Mouse (Mus musculus) activated CD4-positive, CD25-positive, alpha-beta regulatory T cell, adult 4 months (primary cell): Measurements from ENCODE around the gene Adamts14. TPM values are rescaled to one million over a fixed set of nuclear protein-coding genes. Genes with fewer than 3 reads are reported as not detected.

Source experiments
- ATAC-seq: one replicate; pipeline ENCODE4 v1.8.0; 2017
- polyA plus RNA-seq, 2 experiments: library from polyadenylated mRNA; unstranded; fragments of 100-300 nt; shearing (Covaris generic); gene quantifications; one replicate each; pipeline ENCODE4 v1.2.1; 2017

Adamts14 gene
- polyA plus RNA-seq, 2 experiments from 2014 or later: not detected

DNA sequence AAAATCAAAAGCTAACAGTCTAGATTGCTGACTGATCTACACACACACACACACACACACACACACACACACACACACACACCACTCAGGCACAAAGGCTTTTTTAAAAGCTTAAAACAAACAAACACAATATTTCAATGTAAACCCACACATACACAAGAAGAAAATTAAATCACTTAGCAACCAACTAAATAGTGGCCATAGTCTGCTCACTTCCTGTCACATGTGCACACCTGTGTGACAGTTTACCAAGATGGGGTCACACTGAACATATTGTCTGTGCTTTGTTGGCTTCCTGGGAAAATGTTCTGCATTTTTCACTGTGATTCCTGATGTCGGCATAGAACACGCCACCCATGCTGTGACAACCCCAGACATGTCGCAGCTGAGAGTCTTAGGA is 41.5 kb downstream of the Adamts14 start:
- no peak for ATAC-seq

GRCm38 (mm10) chr10:61226784-61227396 is 46.3 kb downstream of the Adamts14 start:
- ATAC-seq: no peak

- no peak for ATAC-seq
Observed at GRCm38 (mm10) chr10:61225694-61226093, 47.5 kb downstream of the Adamts14 start.

DNA sequence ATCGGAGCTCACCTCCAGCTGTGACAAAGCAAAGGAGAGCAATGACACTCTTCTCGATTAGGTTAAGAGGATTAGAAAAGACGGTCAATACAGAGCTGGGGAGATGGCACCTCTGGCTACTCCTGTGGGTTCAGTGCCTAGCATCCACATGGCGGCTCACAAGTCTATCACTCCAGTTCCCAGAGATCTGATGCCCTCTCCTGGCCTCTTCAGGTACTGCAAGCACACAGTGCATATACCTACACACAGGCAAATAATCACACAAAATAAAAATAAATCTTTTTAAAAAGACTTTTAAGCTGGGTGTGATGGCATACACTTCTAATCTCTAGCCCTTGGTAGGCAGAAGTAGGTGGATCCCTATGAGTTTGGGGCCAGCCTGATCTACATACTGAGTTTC is 53.9 kb downstream of the Adamts14 start:
- no peak for ATAC-seq

DNA sequence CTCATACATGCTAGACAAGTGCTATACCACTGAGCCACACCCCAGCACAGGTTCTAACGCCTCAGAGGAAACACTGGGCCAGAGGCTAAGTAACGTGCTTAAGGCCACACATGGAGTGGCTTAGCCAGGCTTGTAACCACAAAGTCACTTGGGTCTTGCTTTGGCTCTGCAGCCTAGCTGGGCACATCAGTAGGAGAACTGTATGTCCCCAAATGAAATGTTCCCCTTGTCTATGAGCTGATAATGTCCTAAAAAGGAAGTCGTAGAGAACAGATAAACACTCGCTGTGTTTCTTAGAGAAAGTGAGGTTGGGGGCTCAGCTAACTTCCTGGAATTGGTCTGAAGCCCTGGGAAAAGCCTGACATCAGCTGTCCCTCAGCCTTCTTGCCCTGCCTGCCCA is 57.1 kb downstream of the Adamts14 start:
- no peak for ATAC-seq

GRCm38 (mm10) chr10:61215658-61216057 is 57.6 kb downstream of the Adamts14 start:
- no peak for ATAC-seq

DNA sequence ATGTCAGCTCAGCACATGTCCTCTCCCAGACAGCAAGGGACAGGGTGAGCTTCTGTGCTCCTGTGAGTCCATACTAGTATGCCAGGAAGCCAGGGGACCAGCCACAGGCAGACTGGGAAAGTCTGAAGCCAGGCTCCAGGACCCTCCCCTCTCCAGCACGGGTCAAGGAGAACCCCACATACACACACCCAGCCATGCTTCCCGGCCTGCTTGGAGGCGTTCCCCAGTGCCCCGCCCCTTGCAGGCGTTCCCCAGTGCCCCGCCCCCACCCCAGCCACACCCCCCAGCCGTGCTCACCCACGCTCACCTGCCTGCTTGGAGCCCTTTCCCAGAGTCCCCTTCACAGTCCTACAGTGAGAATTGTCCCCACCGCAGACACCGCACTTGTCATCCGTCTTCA is 60.4 kb downstream of the Adamts14 start:
- no peak for ATAC-seq

- ATAC-seq: peak; percentile 36
Observed at GRCm38 (mm10) chr10:61211743-61212142, 61.5 kb downstream of the Adamts14 start.

DNA sequence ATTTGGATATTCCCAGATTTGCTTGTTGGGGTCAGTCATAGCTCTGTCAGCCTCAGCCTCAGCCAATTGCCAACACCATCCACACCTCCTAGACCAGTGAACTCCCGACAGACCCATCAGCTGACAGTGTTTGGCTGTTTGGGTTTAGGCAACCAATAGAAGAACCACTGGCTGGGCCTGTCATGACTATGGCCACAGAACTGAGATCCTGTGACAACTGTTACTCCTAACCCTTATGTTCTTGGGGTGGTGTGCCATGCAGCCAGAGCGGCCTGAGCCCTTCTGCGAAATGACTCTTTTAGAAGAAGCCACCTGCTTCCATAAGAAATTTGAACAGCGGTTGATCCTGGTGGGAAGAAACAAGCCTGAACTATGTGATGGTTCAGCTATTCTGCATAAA is 62.1 kb downstream of the Adamts14 start:
- ATAC-seq: no peak

GRCm38 (mm10) chr10:61208114-61208684 is 65.0 kb downstream of the Adamts14 start:
- ATAC-seq: no peak

GRCm38 (mm10) chr10:61203930-61204329 is 69.3 kb downstream of the Adamts14 start:
- ATAC-seq: no peak

- no peak for ATAC-seq
Observed at GRCm38 (mm10) chr10:61201596-61202318, 71.5 kb downstream of the Adamts14 start.

DNA sequence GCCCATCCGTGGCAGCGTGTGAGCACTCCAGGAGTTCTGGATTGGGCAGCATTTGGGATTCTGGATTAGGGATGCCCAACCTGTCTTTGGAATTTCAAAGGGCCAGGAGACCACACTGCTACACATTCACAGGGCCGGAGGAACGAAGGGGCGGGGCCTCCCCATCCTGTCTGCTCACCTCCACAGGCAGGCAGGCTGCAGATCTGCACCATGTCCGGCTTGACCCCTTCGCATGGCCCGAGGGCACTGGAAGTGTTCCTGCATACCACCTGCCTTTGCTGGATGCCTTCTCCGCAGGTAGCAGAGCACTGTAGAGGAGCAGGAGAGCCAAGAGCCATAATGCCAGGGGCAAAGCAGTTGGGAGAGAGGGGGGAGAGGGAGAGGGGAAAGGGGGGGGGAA is 72.2 kb downstream of the Adamts14 start:
- ATAC-seq: no peak

DNA sequence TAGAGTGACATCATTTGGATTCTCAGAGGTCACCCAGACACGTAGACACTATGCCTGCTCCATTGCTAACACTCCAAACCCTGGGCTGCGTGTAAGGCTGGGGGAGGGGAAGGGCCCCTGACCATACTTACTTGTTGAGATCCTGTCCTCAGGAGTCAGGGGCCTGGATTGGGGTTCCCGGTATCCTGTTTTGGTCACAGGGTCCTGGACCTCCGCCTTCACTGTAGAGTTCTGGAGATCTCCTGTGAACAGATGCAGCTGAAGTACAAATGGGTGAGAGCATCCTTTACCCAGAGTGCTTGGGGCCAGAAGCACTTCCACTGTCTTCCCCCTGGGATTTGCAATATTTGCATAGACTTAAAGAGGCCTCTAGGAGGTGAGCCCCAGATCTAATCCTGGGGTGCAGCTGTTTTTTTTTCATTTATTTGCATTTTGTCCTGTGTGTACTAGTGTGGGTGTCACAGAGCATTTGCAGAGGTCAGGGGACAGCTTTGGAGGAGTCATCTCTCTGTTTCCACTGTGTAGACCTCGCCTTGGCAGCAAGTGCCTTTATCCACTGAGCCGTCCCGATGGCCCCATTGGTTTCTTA is 72.9 kb downstream of the Adamts14 start:
- no peak for ATAC-seq

- peak; percentile 23 for ATAC-seq
Observed at GRCm38 (mm10) chr10:61199566-61200213, 73.5 kb downstream of the Adamts14 start.

DNA sequence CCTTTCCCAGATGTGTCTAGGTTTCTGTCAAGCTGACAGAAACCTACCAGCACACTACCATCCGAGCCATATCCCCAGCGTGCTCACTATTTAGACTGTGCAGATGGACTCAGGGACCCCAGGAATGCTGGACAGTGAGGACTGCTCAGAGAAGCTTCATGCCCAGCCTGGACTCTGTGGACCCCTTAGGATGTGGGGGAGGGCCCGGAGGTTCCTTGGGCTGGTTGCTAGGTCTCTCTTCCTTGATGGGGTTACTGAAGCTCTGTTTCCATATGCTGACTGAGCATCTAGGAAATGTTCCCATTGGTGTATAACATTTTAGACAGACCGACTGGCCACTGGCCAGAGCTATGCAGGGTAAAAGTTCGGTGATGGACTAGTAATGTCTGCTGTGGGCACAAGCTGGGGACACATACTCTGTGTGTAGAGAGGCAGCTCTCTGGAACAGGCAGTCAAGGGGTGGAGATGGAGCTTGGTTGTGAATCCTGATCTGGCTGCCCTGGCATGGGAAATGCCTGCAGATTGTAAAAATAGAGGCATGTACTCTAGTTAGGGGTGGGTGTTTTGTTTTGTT is 77.4 kb downstream of the Adamts14 start:
- no peak for ATAC-seq

DNA sequence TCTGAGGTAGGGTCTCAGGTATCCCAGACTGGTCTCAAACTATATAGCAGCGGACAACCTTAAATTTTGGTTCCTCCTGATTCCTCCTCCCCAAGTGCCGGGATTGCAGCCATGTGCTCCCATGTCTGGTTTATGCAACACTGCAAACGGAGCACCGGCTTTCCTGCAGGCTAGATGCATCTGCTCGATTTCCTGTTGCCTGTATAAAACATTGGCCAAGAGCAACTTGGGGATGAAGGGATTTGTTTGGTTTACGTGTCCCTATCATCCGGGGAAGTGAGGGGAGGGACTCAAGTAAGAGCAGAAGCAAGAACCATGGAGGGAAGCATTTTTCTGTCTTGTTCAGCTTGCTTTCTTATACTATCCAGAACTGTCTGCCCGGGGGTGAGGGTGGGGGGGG is 78.0 kb downstream of the Adamts14 start:
- ATAC-seq: no peak

DNA sequence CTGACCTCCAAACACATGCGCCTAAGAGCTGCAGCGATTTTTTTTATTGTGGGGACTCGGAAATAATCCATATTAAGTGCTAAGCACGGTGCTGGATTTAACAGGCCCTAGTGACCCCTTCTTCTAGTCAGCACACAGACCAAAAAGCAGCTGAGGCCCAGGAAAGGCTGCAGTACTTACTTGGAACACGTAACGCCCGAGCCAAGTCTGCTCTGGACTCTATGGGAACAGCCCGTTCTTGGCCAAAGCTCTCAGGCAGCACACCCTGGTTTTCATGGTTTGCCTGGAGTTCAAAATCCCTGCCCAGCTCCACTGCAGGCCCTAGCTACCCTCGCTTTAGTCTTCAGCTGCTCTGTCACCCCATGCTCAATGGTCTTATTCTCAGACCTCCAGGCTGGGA is 78.6 kb downstream of the Adamts14 start:
- ATAC-seq: no peak

DNA sequence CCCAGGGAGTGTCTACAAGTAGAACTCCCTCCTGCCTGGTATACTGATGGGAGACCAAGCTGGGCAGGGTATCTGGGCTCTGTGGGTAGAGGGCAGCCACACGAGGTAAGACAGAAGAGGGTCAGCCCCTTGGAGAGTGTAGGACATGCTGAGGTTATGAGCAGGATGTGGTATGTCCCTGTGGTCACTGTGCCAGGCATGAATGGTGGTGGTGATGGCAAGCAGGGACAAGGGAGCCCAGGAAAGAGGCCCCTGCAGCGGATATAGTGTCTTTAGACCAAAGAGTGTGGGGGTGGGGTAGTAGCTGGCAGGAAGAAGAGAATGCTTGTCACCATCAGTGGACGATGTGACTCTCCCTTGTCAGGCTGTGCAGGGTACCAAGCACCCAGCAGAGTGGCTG is 85.2 kb downstream of the Adamts14 start:
- ATAC-seq: no peak

DNA sequence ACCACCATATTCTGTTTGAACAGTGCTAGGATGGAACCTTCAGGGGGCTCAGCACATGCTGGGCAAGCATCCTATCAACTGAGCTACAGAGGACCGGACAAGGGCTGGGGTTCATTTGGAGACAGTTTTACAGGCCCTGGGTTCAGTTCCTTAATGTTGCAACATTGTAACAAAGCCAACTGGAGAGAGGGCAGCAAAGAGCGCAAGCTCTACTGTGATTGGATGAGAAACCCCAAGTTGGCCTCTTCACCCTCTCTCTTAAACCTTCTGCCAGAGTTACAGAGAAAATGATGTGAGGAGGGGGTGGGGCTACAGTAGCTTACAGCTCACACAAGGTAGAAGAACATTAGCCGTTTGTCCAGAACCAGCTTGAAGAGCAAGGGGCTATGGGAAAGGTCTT is 86.2 kb downstream of the Adamts14 start:
- ATAC-seq: no peak

DNA sequence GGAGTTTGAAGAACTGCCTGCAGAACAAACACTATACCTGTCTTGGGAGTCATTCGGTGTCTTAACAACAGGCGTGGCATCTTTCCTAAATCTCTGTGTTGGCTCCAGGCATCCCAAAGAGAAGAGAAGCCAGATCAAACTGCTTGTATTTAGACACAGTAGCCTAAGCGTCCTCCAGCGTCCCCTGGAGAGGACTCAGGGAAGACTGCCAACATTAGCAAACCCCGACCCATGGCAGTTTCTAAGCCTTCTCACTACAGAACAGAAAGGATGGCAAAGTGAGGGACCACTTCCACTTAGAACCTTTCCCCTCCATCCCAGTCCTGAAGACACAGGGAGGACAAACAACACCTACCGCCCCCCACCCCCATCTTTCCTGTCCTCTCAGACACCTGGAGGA is 93.3 kb downstream of the Adamts14 start:
- no peak for ATAC-seq

- ATAC-seq: no peak
Observed at GRCm38 (mm10) chr10:61178687-61179086, 94.6 kb downstream of the Adamts14 start.

- ATAC-seq: no peak
Observed at GRCm38 (mm10) chr10:61177751-61178150, 95.5 kb downstream of the Adamts14 start.
